Mouse (Mus musculus) heart, embryonic 11.5 days (tissue): ENCODE data around the gene Hexb. TPM values are rescaled to one million over a fixed set of nuclear protein-coding genes. Genes with fewer than 3 reads are reported as not detected.

Experiments
- ATAC-seq: fragments of 200-750 bp; cut with Nextera tagmentation; replicated peaks from 2 replicates; pipeline ENCODE4 v1.8.0; 2017; ENCODE audit warnings: moderate library complexity; ENCODE audit not compliant: insufficient number of reproducible peaks, low FRiP score, low TSS enrichment
- H3K27ac ChIP-seq: fragments of 300-500 bp; sonication (generic); 2 replicates; pipeline ENCODE4 v1.5.1; 2014; ENCODE audit warnings: mild to moderate bottlenecking, low read depth, low read length
- H3K27me3 ChIP-seq: fragments of 300-500 bp; sonication (generic); 2 replicates; pipeline ENCODE4 v1.6.1; 2014; ENCODE audit warnings: mild to moderate bottlenecking, low read length, mixed read lengths; ENCODE audit not compliant: control insufficient read depth, insufficient read depth
- H3K36me3 ChIP-seq: fragments of 300-500 bp; sonication (generic); 2 replicates; pipeline ENCODE4 v1.6.1; 2014; ENCODE audit warnings: mild to moderate bottlenecking, low read length, moderate library complexity, mixed read lengths; ENCODE audit not compliant: control insufficient read depth, insufficient read depth
- H3K4me1 ChIP-seq: fragments of 300-500 bp; sonication (generic); 2 replicates; pipeline ENCODE4 v1.6.1; 2014; ENCODE audit warnings: low read length; ENCODE audit not compliant: control insufficient read depth, insufficient read depth
- H3K4me2 ChIP-seq: fragments of 300-500 bp; sonication (generic); 2 replicates; pipeline ENCODE4 v1.6.1; 2014; ENCODE audit warnings: mild to moderate bottlenecking, moderate library complexity
- H3K4me3 ChIP-seq: fragments of 300-500 bp; sonication (generic); 2 replicates; pipeline ENCODE4 v1.5.1; 2014; ENCODE audit warnings: low read depth, low read length
- H3K9ac ChIP-seq: fragments of 300-500 bp; sonication (generic); 2 replicates; pipeline ENCODE4 v1.6.1; 2014; ENCODE audit warnings: mild to moderate bottlenecking, low read depth, low read length, moderate library complexity
- H3K9me3 ChIP-seq: fragments of 300-500 bp; sonication (generic); replicated peaks from 2 replicates; pipeline ENCODE4 v1.6.1; 2016; ENCODE audit warnings: low read length; ENCODE audit not compliant: control insufficient read depth
- WGBS: fragments of 180-500 bp; shearing (Covaris S2); extraction: QIAGEN DNeasy Blood & Tissue Kit; methylation state at CpG from one replicate; pipeline ENCODE4 v1.1.7; 2014; ENCODE audit not compliant: insufficient replicate concordance; 5-methylcytosine and 5-hydroxymethylcytosine counted together
- polyA plus RNA-seq: library from polyadenylated mRNA; unstranded; fragments of >200 nt; fragmentation: Nextera tagmentation; extraction: Ambion mirVana; gene quantifications from 2 replicates; pipeline ENCODE4 v1.2.1, GENCODE M21; 2014

The Hexb gene
- polyA plus RNA-seq = 31.5 and 32.3 TPM in 2 replicates

GRCm38 (mm10) chr13:97197932-97198562, at the start of gene Hexb:
Hexb (minus strand) TSS chr13:97198357.
- Histone ChIP-seq H3K27ac (peak within 1 kb of the TSS; percentile 64; the same call in 1 of the 2 replicates), H3K36me3 (no peaks in the 10 kb centered on the region), H3K9ac (peak within 1 kb of the TSS; percentile 79), H3K4me3 (peak within 1 kb of the TSS; percentile 64), H3K4me2 (peak within 1 kb of the TSS; percentile 95), H3K9me3 (no peaks in the 10 kb centered on the region), H3K4me1 (no peaks in the 10 kb centered on the region), H3K27me3 (no peaks in the 10 kb centered on the region)
- peak; percentile 94 for ATAC-seq
- under 1% methylated on average over 45 of the region's 45 CpGs for WGBS

GRCm38 (mm10) chr13:97247754-97248153, 49.6 kb upstream of the Hexb start:
- WGBS = 69% methylated on average over 4 of the region's 4 CpGs
- H3K4me1 ChIP-seq = peaks cover 41% of the 10 kb centered on the region
- H3K27ac ChIP-seq = no peak overlapping the region
- no peak overlapping the region for H3K4me3 ChIP-seq
- no peaks in the 10 kb centered on the region for H3K27me3 ChIP-seq
- no peak overlapping the region for H3K4me2 ChIP-seq
- ATAC-seq = no peak
- peaks cover 19% of the 10 kb centered on the region for H3K36me3 ChIP-seq
- no peak overlapping the region for H3K9ac ChIP-seq
- no peaks in the 10 kb centered on the region for H3K9me3 ChIP-seq

GRCm38 (mm10) chr13:97246217-97246616, 48.1 kb upstream of the Hexb start:
- H3K9me3 ChIP-seq = no peaks in the 10 kb centered on the region
- H3K27ac ChIP-seq = no peak overlapping the region
- no peak overlapping the region for H3K4me3 ChIP-seq
- H3K27me3 ChIP-seq = no peaks in the 10 kb centered on the region
- no peak for ATAC-seq
- H3K9ac ChIP-seq = no peak overlapping the region
- H3K4me2 ChIP-seq = no peak overlapping the region
- peaks cover 46% of the 10 kb centered on the region for H3K4me1 ChIP-seq
- H3K36me3 ChIP-seq = peaks cover 19% of the 10 kb centered on the region
- WGBS = 87% methylated on average over 16 of the region's 16 CpGs

- no peak for ATAC-seq
- WGBS = 83% methylated on average over 12 of the region's 12 CpGs
- H3K36me3 ChIP-seq = peaks cover 19% of the 10 kb centered on the region
- no peak overlapping the region for H3K4me3 ChIP-seq
- no peak overlapping the region for H3K9ac ChIP-seq
- H3K4me2 ChIP-seq = no peak overlapping the region
- no peak overlapping the region for H3K27ac ChIP-seq
- no peaks in the 10 kb centered on the region for H3K27me3 ChIP-seq
- no peaks in the 10 kb centered on the region for H3K9me3 ChIP-seq
- H3K4me1 ChIP-seq = peaks cover 46% of the 10 kb centered on the region
Observed at GRCm38 (mm10) chr13:97245157-97245556, 47.0 kb upstream of the Hexb start.

GRCm38 (mm10) chr13:97244712-97245105, 46.6 kb upstream of the Hexb start:
- no peak overlapping the region for H3K4me3 ChIP-seq
- H3K27me3 ChIP-seq = no peaks in the 10 kb centered on the region
- H3K4me1 ChIP-seq = peaks cover 44% of the 10 kb centered on the region
- 65% methylated on average over 11 of the region's 11 CpGs for WGBS
- H3K36me3 ChIP-seq = peaks cover 19% of the 10 kb centered on the region
- no peak overlapping the region for H3K9ac ChIP-seq
- H3K4me2 ChIP-seq = peak overlapping the region; percentile 95
- no peak for ATAC-seq
- H3K27ac ChIP-seq = no peak overlapping the region
- no peaks in the 10 kb centered on the region for H3K9me3 ChIP-seq

- Histone ChIP-seq H3K27ac (no peak overlapping the region), H3K4me2 (peak overlapping the region; percentile 95), H3K27me3 (no peaks in the 10 kb centered on the region), H3K36me3 (peaks cover 19% of the 10 kb centered on the region), H3K9me3 (no peaks in the 10 kb centered on the region), H3K4me1 (peaks cover 43% of the 10 kb centered on the region), H3K9ac (peak overlapping the region; percentile 30; the same call in 1 of the 2 replicates), H3K4me3 (peak overlapping the region; percentile 84)
- ATAC-seq = no peak
- 53% methylated on average over 15 of the region's 15 CpGs for WGBS
Observed at GRCm38 (mm10) chr13:97243962-97244711, 46.0 kb upstream of the Hexb start.

- WGBS = 9% methylated on average over 6 of the region's 6 CpGs
- 0 out of 2 replicates have a peak overlapping the region, but pooled peaks have one; percentile 4 for H3K27ac ChIP-seq
- H3K27me3 ChIP-seq = no peaks in the 10 kb centered on the region
- H3K4me3 ChIP-seq = peak overlapping the region; percentile 84
- H3K36me3 ChIP-seq = peaks cover 19% of the 10 kb centered on the region
- peak overlapping the region; percentile 95 for H3K4me2 ChIP-seq
- ATAC-seq = no peak
- peaks cover 32% of the 10 kb centered on the region for H3K4me1 ChIP-seq
- peak overlapping the region; percentile 92 for H3K9ac ChIP-seq
- no peaks in the 10 kb centered on the region for H3K9me3 ChIP-seq
Observed at GRCm38 (mm10) chr13:97242716-97243115, 44.6 kb upstream of the Hexb start.

GRCm38 (mm10) chr13:97241787-97242280, 43.7 kb upstream of the Hexb start:
- Histone ChIP-seq H3K9me3 (no peaks in the 10 kb centered on the region), H3K4me1 (peaks cover 32% of the 10 kb centered on the region), H3K36me3 (peaks cover 16% of the 10 kb centered on the region), H3K9ac (peak overlapping the region; percentile 92), H3K27ac (peak overlapping the region; percentile 94), H3K4me3 (peak overlapping the region; percentile 84), H3K4me2 (peak overlapping the region; percentile 95), H3K27me3 (no peaks in the 10 kb centered on the region)
- under 1% methylated on average over 20 of the region's 20 CpGs for WGBS
- ATAC-seq = no peak
